Mouse (Mus musculus): ENCODE data around the gene Klhl8. TPM values are rescaled to one million over a fixed set of nuclear protein-coding genes. Genes with fewer than 3 reads are reported as not detected.

Klhl8 gene
- total RNA-seq, 1 experiment = 12.0 TPM

- TF ChIP-seq CHD2 (IDR thresholded peaks at IDR 0.05; ENCODE audit: low read depth, low read length) = no peak
- no peak for TF ChIP-seq ZNF384 (IDR thresholded peaks at IDR 0.05; ENCODE audit: low read depth, low read length)
- no peak for TF ChIP-seq ZC3H11A (IDR thresholded peaks at IDR 0.05; ENCODE audit: borderline replicate concordance, low read depth, low read length)
- no peak for TF ChIP-seq HCFC1 (IDR thresholded peaks at IDR 0.05; ENCODE audit: borderline replicate concordance, insufficient read depth, low read length)
- TF ChIP-seq MAFK (IDR thresholded peaks at IDR 0.05; ENCODE audit: insufficient read depth, low read depth, low read length) = no peak
Measured at GRCm38 (mm10) chr5:103910156-103910555, 903 bp downstream of the Klhl8 start.

GRCm38 (mm10) chr5:103909466-103909865 is 1.6 kb downstream of the Klhl8 start:
- Histone ChIP-seq H3K27ac (ENCODE audit: insufficient read depth, low read depth, low read length, poor library complexity, severe bottlenecking) (no peak overlapping the region), H3K9me3 (ENCODE audit: control insufficient read depth, insufficient read depth, low read depth, low read length) (no peaks in the 10 kb centered on the region), H3K4me1 (ENCODE audit: control insufficient read depth in 2 of 2, insufficient read depth in 2 of 2, low read length in 2 of 2, poor library complexity in 1 of 2) (peaks cover 0 to 2% of the 10 kb centered on the region in 2 experiments; a peak in 1 of 4 replicates), H3K36me3 (ENCODE audit: control insufficient read depth, insufficient read depth, low read length, poor library complexity, severe bottlenecking) (no peaks in the 10 kb centered on the region), H3K9ac (ENCODE audit: insufficient read depth, low read depth, low read length, poor library complexity, severe bottlenecking) (no peak overlapping the region), H3K4me3 (ENCODE audit: insufficient read depth in 1 of 2, low read depth in 1 of 2, low read length in 2 of 2, poor library complexity in 1 of 2, severe bottlenecking in 1 of 2) (no peak overlapping the region)
- DNase-seq (ENCODE audit: low read depth, low spot score) = no peak
- in situ Hi-C loops (cut with MboI; ENCODE audit: low sequenced_read_pairs in 2 of 2, unreplicated experiment in 2 of 2) = no loop called here
- TF ChIP-seq MAFK (IDR thresholded peaks at IDR 0.05; ENCODE audit: insufficient read depth, low read depth, low read length) (no peak), ZNF384 (IDR thresholded peaks at IDR 0.05; ENCODE audit: low read depth, low read length) (no peak), CHD2 (IDR thresholded peaks at IDR 0.05; ENCODE audit: low read depth, low read length) (no peak), HCFC1 (IDR thresholded peaks at IDR 0.05; ENCODE audit: borderline replicate concordance, insufficient read depth, low read length) (no peak), ZC3H11A (IDR thresholded peaks at IDR 0.05; ENCODE audit: borderline replicate concordance, low read depth, low read length) (no peak)

More at GRCm38 (mm10) chr5:103910156-103910555, 903 bp downstream of the Klhl8 start:
- in situ Hi-C loops (cut with MboI; ENCODE audit: low sequenced_read_pairs in 2 of 2, unreplicated experiment in 2 of 2) = no loop called here
- Histone ChIP-seq H3K4me1 (ENCODE audit: control insufficient read depth in 2 of 2, insufficient read depth in 2 of 2, low read length in 2 of 2, poor library complexity in 1 of 2) (peaks cover 0 to 2% of the 10 kb centered on the region in 2 experiments; a peak in 1 of 4 replicates), H3K4me3 (ENCODE audit: insufficient read depth in 1 of 2, low read depth in 1 of 2, low read length in 2 of 2, poor library complexity in 1 of 2, severe bottlenecking in 1 of 2) (peak overlapping the region; percentile 82 to 92), H3K36me3 (ENCODE audit: control insufficient read depth, insufficient read depth, low read length, poor library complexity, severe bottlenecking) (no peaks in the 10 kb centered on the region), H3K9me3 (ENCODE audit: control insufficient read depth, insufficient read depth, low read depth, low read length) (no peaks in the 10 kb centered on the region), H3K27ac (ENCODE audit: insufficient read depth, low read depth, low read length, poor library complexity, severe bottlenecking) (no peak overlapping the region), H3K9ac (ENCODE audit: insufficient read depth, low read depth, low read length, poor library complexity, severe bottlenecking) (peak overlapping the region; percentile 54; the same call in 1 of the 2 replicates)
- DNase-seq (ENCODE audit: low read depth, low spot score) = no peak

DNA sequence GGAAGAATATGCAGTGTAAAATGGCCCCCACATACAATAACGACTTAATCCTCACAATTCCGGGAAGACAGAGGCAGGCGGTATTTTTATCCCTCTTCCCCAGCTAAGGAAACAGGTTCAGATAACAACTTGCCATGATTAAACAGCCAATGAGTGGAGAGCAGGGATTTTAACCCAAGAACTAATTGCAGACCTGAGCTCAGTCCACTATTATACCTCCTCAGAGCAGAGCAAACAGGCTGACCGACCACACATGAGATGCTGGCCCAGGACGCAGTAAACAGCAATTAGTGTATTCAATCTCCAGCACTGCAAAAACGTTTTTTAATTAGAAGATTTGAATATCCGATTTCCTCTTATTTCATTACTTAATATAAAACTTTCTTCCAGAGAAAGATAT is 2.2 kb downstream of the Klhl8 start:
- Histone ChIP-seq H3K9me3 (ENCODE audit: control insufficient read depth, insufficient read depth, low read depth, low read length) (no peaks in the 10 kb centered on the region), H3K36me3 (ENCODE audit: control insufficient read depth, insufficient read depth, low read length, poor library complexity, severe bottlenecking) (no peaks in the 10 kb centered on the region), H3K4me1 (ENCODE audit: control insufficient read depth in 2 of 2, insufficient read depth in 2 of 2, low read length in 2 of 2, poor library complexity in 1 of 2) (peaks cover 0 to 2% of the 10 kb centered on the region in 2 experiments; a peak in 1 of 4 replicates), H3K27ac (ENCODE audit: insufficient read depth, low read depth, low read length, poor library complexity, severe bottlenecking) (no peak overlapping the region), H3K9ac (ENCODE audit: insufficient read depth, low read depth, low read length, poor library complexity, severe bottlenecking) (no peak overlapping the region), H3K4me3 (ENCODE audit: insufficient read depth in 1 of 2, low read depth in 1 of 2, low read length in 2 of 2, poor library complexity in 1 of 2, severe bottlenecking in 1 of 2) (no peak overlapping the region)
- TF ChIP-seq ZC3H11A (IDR thresholded peaks at IDR 0.05; ENCODE audit: borderline replicate concordance, low read depth, low read length) = no peak
- no peak for TF ChIP-seq ZNF384 (IDR thresholded peaks at IDR 0.05; ENCODE audit: low read depth, low read length)
- no peak for TF ChIP-seq HCFC1 (IDR thresholded peaks at IDR 0.05; ENCODE audit: borderline replicate concordance, insufficient read depth, low read length)
- TF ChIP-seq MAFK (IDR thresholded peaks at IDR 0.05; ENCODE audit: insufficient read depth, low read depth, low read length) = no peak
- TF ChIP-seq CHD2 (IDR thresholded peaks at IDR 0.05; ENCODE audit: low read depth, low read length) = no peak
- DNase-seq (ENCODE audit: low read depth, low spot score) = no peak
- in situ Hi-C loops (cut with MboI; ENCODE audit: low sequenced_read_pairs in 2 of 2, unreplicated experiment in 2 of 2) = no loop called here

- H3K9ac ChIP-seq (ENCODE audit: insufficient read depth, low read depth, low read length, poor library complexity, severe bottlenecking) = no peak overlapping the region
- H3K4me1 ChIP-seq (ENCODE audit: control insufficient read depth in 2 of 2, insufficient read depth in 2 of 2, low read length in 2 of 2, poor library complexity in 1 of 2) = peaks cover 1 to 2% of the 10 kb centered on the region in 2 experiments; a peak in 1 of 4 replicates
- H3K36me3 ChIP-seq (ENCODE audit: control insufficient read depth, insufficient read depth, low read length, poor library complexity, severe bottlenecking) = no peaks in the 10 kb centered on the region
- H3K27ac ChIP-seq (ENCODE audit: insufficient read depth, low read depth, low read length, poor library complexity, severe bottlenecking) = no peak overlapping the region
- H3K4me3 ChIP-seq (ENCODE audit: insufficient read depth in 1 of 2, low read depth in 1 of 2, low read length in 2 of 2, poor library complexity in 1 of 2, severe bottlenecking in 1 of 2) = no peak overlapping the region
- no peak for TF ChIP-seq ZC3H11A (IDR thresholded peaks at IDR 0.05; ENCODE audit: borderline replicate concordance, low read depth, low read length)
- TF ChIP-seq MAFK (IDR thresholded peaks at IDR 0.05; ENCODE audit: insufficient read depth, low read depth, low read length) = no peak
- no peak for TF ChIP-seq HCFC1 (IDR thresholded peaks at IDR 0.05; ENCODE audit: borderline replicate concordance, insufficient read depth, low read length)
- TF ChIP-seq CHD2 (IDR thresholded peaks at IDR 0.05; ENCODE audit: low read depth, low read length) = no peak
- TF ChIP-seq ZNF384 (IDR thresholded peaks at IDR 0.05; ENCODE audit: low read depth, low read length) = no peak
- DNase-seq (ENCODE audit: low read depth, low spot score) = no peak
- in situ Hi-C loops (cut with MboI; ENCODE audit: low sequenced_read_pairs in 2 of 2, unreplicated experiment in 2 of 2) = no loop called here
- no peaks in the 10 kb centered on the region for H3K9me3 ChIP-seq (ENCODE audit: control insufficient read depth, insufficient read depth, low read depth, low read length)
Measured at GRCm38 (mm10) chr5:103907844-103908243, 3.2 kb downstream of the Klhl8 start.

Measured in ES-E14 (cell line).